Mouse (Mus musculus): ENCODE measurements around the gene Dmrt1.

GRCm38 (mm10) chr19:25529673-25530072, 24.3 kb downstream of the Dmrt1 start:
- no peak for TF ChIP-seq CTCF (IDR thresholded peaks at IDR 0.05; ENCODE audit: low read depth, low read length)
- TF ChIP-seq EP300 (IDR thresholded peaks at IDR 0.05; ENCODE audit: insufficient read depth, low read depth, low read length): no peak
